Comparison of ENCODE assay signal across 9 mouse cellular contexts in the genomic region with DNA sequence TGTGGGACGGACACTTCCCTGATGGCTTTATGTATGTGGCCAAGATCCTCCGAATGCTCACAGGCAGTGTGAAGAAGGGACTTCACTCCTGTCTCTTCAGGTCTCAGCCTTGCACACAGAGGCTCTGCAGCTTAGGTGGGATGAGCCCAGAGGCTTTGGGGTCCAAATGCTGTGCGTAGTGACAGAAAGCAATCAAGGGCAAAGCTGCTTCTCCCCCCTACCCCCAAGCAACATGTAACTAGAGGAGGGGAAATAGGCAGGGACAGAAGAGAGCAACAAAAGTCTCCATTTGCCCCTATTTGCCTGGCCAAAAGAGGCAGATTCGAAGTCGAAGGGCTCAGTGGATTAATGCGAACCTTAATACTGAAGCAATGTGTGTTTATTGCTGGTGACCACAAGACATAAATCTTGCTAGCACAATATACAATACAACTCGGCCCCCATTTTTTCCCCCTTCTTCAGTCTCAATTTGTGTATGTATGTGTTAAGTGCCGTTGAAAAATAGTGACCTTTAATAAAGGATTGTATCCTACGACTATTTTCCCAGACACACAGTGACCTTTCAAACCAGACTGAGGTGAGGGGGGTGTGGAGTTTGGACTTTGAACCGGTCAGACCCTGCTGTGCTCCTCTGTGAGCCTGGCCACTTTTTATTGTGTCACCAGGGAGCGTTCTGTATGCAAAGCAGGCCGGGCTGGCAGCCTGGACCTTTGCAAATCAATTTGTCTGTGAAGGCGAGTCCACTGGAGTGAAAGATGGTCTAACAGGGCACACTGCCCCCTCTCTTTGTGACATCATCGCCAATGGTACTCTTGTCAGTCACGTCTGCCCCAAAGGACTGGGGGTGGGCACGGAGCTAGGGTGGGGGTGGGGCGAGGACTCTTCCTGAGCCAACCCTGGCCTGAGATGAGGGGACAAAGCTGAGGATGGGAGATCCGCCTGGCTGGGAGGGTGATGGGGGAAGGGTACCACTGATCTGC.
DNase-seq lines count a peak whose midpoint lies in the region; ATAC-seq and TF ChIP-seq lines count a peak whose summit lies in the region.
"Had no signal": no experiment of that assay in that cellular context is flagged by ENCODE, and none has a peak within 500 bp of the region (broad histone marks: within the 10 kb centered on the region; RNA-seq: fewer than 3 reads in every experiment).

No protein-coding gene starts in this region.

- 34% methylated on average over 18 of the region's 18 CpGs for whole genome bisulfite sequencing in kidney, adult 2 months
- WGBS in liver, embryonic 15.5 days (ENCODE audit: insufficient replicate concordance), result 44% methylated on average over 18 of the region's 18 CpGs
- WGBS in stomach, postnatal 0 days, result 47% methylated on average over 18 of the region's 18 CpGs

- H3K9me3 ChIP-seq in liver, embryonic 15.5 days (replicated peaks), result no peaks in the 10 kb centered on the region
- H3K9me3 ChIP-seq in stomach, postnatal 0 days (ENCODE audit: control insufficient read depth, low read length), result no peaks in the 10 kb centered on the region
- H3K9me3 ChIP-seq: limb, embryonic 15.5 days had no signal

- no peaks in the 10 kb centered on the region for H3K4me1 ChIP-seq in kidney, adult 2 months (ENCODE audit: control insufficient read depth, insufficient read depth, low read length)
- no peaks in the 10 kb centered on the region for H3K4me1 ChIP-seq in liver, embryonic 15.5 days (replicated peaks)
- no peaks in the 10 kb centered on the region for H3K4me1 ChIP-seq in stomach, postnatal 0 days (replicated peaks; ENCODE audit: control insufficient read depth, insufficient read depth)

- intact Hi-C loops in left cerebral cortex, postnatal 4 days (cut with DNase I), result no loop called here

- TF ChIP-seq EP300 in stomach, postnatal 0 days (optimal IDR thresholded peaks at IDR 0.05), result no peak

- peak overlapping the region; percentile 27; the same call in 1 of the 2 replicates for H3K4me3 ChIP-seq in kidney, adult 2 months (ENCODE audit: insufficient read depth, low read depth, low read length)
- no peak overlapping the region for H3K4me3 ChIP-seq in liver, embryonic 15.5 days (replicated peaks)
- H3K4me3 ChIP-seq in stomach, postnatal 0 days (ENCODE audit: low read depth, low read length), result no peak overlapping the region
- H3K4me3 ChIP-seq: limb, embryonic 15.5 days had no signal

- peak; percentile 71 for ATAC-seq in liver, embryonic 15.5 days (ENCODE audit: insufficient read depth)
- ATAC-seq in stomach, postnatal 0 days (ENCODE audit: low FRiP score, low TSS enrichment), result peak; percentile 73; the same call in 1 of the 2 replicates

- H3K27me3 ChIP-seq in kidney, adult 2 months (replicated peaks; ENCODE audit: control insufficient read depth, insufficient read depth, low read length), result no peaks in the 10 kb centered on the region
- H3K27me3 ChIP-seq in liver, embryonic 15.5 days, result 0 out of 2 replicates have a peak, but pooled peaks cover 13% of the 10 kb centered on the region
- no peaks in the 10 kb centered on the region for H3K27me3 ChIP-seq in stomach, postnatal 0 days (ENCODE audit: control insufficient read depth, insufficient read depth, low read length)

- TF ChIP-seq POLR2A in kidney, adult 2 months (IDR thresholded peaks at IDR 0.05; ENCODE audit: low read depth, low read length), result no peak

- no peak overlapping the region for H3K9ac ChIP-seq in liver, embryonic 15.5 days
- no peak overlapping the region for H3K9ac ChIP-seq in stomach, postnatal 0 days (ENCODE audit: low read length)
- H3K9ac ChIP-seq: limb, embryonic 15.5 days had no signal

- no peak overlapping the region for H3K27ac ChIP-seq in kidney, adult 2 months (ENCODE audit: insufficient read depth, low read depth, low read length)
- H3K27ac ChIP-seq in liver, embryonic 15.5 days (replicated peaks), result no peak overlapping the region
- no peak overlapping the region for H3K27ac ChIP-seq in stomach, postnatal 0 days (replicated peaks)
- H3K27ac ChIP-seq: limb, embryonic 15.5 days had no signal

- no peak for TF ChIP-seq CTCF in kidney, adult 2 months (conservative IDR thresholded peaks at IDR 0.05; ENCODE audit: insufficient read depth, insufficient read length, low read depth, low read length)
- no peak for TF ChIP-seq CTCF in stomach, postnatal 0 days (IDR thresholded peaks at IDR 0.05; ENCODE audit: low read depth)

- peak; percentile 61 for DNase-seq in left cerebral cortex, postnatal 4 days
- no peak for DNase-seq in left cerebral cortex, adult 18-20 months (ENCODE audit: low spot score in 2 of 2)
- peak; percentile 85 for DNase-seq in kidney, adult 2 months
- peak; percentile 43 for DNase-seq in stomach, postnatal 0 days (ENCODE audit: low spot score)
- no peak for DNase-seq in spleen, adult 12 weeks (ENCODE audit: low spot score)
- no peak for DNase-seq in cerebellum, adult 18-20 months
- DNase-seq in spleen, postnatal 4 days (ENCODE audit: low spot score in 2 of 2), result no peak

- no peaks in the 10 kb centered on the region for H3K36me3 ChIP-seq in kidney, adult 2 months (ENCODE audit: control insufficient read depth, insufficient read depth, low read length)
- H3K36me3 ChIP-seq in liver, embryonic 15.5 days (replicated peaks), result no peaks in the 10 kb centered on the region
- no peaks in the 10 kb centered on the region for H3K36me3 ChIP-seq in stomach, postnatal 0 days (ENCODE audit: control insufficient read depth, insufficient read depth, low read length)
- H3K36me3 ChIP-seq: limb, embryonic 15.5 days had no signal

- peak overlapping the region; percentile 18; the same call in 1 of the 2 replicates for H3K4me2 ChIP-seq in liver, embryonic 15.5 days
- no peak overlapping the region for H3K4me2 ChIP-seq in stomach, postnatal 0 days (replicated peaks; ENCODE audit: low read depth)
- H3K4me2 ChIP-seq: limb, embryonic 15.5 days had no signal

Comparison
In these comparisons a context has a peak if more than half of its experiments do, and no peak if none do; other contexts are left out.
1. DNase-seq: peak in left cerebral cortex, postnatal 4 days (single experiment), kidney, adult 2 months (single experiment) and stomach, postnatal 0 days (single experiment); none in left cerebral cortex, adult 18-20 months (0 of 2), spleen, adult 12 weeks (single experiment), cerebellum, adult 18-20 months (0 of 2) and spleen, postnatal 4 days (0 of 2).